Mouse (Mus musculus) midbrain, embryonic 12.5 days (tissue): Measurements from ENCODE around the gene Prrg4. TPM values are rescaled to one million over a fixed set of nuclear protein-coding genes. Genes with fewer than 3 reads are reported as not detected.
A peak's percentile ranks its signal among the peaks of the same experiment; 100 is the strongest.
"Not testable (repeated sequence)": the region's sequence is repeated elsewhere in the genome, so short reads cannot be mapped to it uniquely, and the experiment has no call there.

ENCODE experiments used
- ATAC-seq: fragments of 200-750 bp; cut with Nextera tagmentation; 2 replicates; pipeline ENCODE4 v1.8.0; 2017; ENCODE audit warnings: low read depth, moderate TSS enrichment, moderate library complexity; ENCODE audit not compliant: low FRiP score
- H3K27ac ChIP-seq: fragments of 300-500 bp; sonication (generic); replicated peaks from 2 replicates; pipeline ENCODE4 v1.5.1; 2016; ENCODE audit warnings: mild to moderate bottlenecking
- H3K27me3 ChIP-seq: fragments of 300-500 bp; sonication (generic); 2 replicates; pipeline ENCODE4 v1.6.1; 2016; ENCODE audit warnings: mild to moderate bottlenecking
- H3K36me3 ChIP-seq: fragments of 300-500 bp; sonication (generic); 2 replicates; pipeline ENCODE4 v1.6.1; 2016
- H3K4me1 ChIP-seq: fragments of 300-500 bp; sonication (generic); 2 replicates; pipeline ENCODE4 v1.6.1; 2016
- H3K4me2 ChIP-seq: fragments of 300-500 bp; sonication (generic); replicated peaks from 2 replicates; pipeline ENCODE4 v1.6.1; 2016; ENCODE audit warnings: mild to moderate bottlenecking, moderate library complexity
- H3K4me3 ChIP-seq: fragments of 300-500 bp; sonication (generic); 2 replicates; pipeline ENCODE4 v1.5.1; 2016; ENCODE audit warnings: mild to moderate bottlenecking
- H3K9ac ChIP-seq: fragments of 300-500 bp; sonication (generic); replicated peaks from 2 replicates; pipeline ENCODE4 v1.6.1; 2016; ENCODE audit warnings: mild to moderate bottlenecking, moderate library complexity
- H3K9me3 ChIP-seq: fragments of 300-500 bp; sonication (generic); 2 replicates; pipeline ENCODE4 v1.6.1; 2016; ENCODE audit warnings: mild to moderate bottlenecking
- WGBS: fragments of 180-500 bp; shearing (Covaris S2); methylation state at CpG from one replicate; pipeline ENCODE4 v1.1.7; 2016; 5-methylcytosine and 5-hydroxymethylcytosine counted together
- polyA plus RNA-seq: library from polyadenylated mRNA; unstranded; fragments of >200 nt; fragmentation: Nextera tagmentation; extraction: Ambion mirVana; gene quantifications from 2 replicates; pipeline ENCODE4 v1.2.1, GENCODE M21; 2016

Gene Prrg4
- 0.43 and 0.73 TPM in 2 replicates for polyA plus RNA-seq

DNA sequence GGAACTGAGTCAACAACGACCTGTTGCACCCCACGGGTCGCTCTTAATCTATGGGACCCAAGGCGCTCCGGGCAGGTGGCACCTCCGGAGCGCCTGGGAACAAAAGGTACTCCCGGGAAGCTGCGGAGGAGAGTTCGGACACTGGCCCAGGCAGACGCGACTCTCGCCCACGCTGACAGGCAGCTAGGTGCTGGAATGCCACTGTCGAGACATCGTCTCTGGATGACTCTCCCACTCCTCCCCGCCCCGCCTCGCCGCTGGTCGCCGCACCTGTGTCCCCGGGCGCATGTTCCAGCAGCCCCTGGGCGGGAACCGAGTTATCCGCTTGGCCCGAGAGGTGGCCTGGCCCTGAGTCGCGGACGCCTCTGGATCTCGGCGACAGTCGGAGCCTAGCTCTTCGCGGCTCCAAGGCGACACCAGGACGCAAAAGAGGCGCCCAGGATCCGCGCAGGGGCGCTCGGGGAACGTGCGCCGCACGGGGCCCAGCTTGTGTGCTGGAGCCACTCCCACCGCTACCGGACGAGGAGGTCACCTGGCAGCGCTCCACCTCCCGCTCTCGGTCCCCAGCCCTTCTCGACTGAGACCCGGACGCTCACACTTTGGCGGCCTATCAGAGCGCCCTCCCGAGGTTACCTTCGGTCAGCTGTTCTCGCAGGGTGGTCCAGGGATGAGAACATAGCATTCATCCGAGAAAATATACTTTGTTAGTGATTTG lies at the start of gene Prrg4:
TSS of gene Prrg4 (minus strand) at position 601 of the 715 bp plus-strand sequence.
- Histone ChIP-seq H3K9me3 (no peaks in the 10 kb centered on the region), H3K4me2 (peak within 1 kb of the TSS; percentile 98), H3K27ac (no peak within 1 kb of the TSS), H3K27me3 (peaks cover 30% of the 10 kb centered on the region), H3K36me3 (no peaks in the 10 kb centered on the region), H3K4me1 (peaks cover 9% of the 10 kb centered on the region; the same call in 1 of the 2 replicates), H3K4me3 (peak within 1 kb of the TSS; percentile 58), H3K9ac (peak within 1 kb of the TSS; percentile 60)
- ATAC-seq: peak; percentile 77
- WGBS: under 1% methylated on average over 60 of the region's 62 CpGs

DNA sequence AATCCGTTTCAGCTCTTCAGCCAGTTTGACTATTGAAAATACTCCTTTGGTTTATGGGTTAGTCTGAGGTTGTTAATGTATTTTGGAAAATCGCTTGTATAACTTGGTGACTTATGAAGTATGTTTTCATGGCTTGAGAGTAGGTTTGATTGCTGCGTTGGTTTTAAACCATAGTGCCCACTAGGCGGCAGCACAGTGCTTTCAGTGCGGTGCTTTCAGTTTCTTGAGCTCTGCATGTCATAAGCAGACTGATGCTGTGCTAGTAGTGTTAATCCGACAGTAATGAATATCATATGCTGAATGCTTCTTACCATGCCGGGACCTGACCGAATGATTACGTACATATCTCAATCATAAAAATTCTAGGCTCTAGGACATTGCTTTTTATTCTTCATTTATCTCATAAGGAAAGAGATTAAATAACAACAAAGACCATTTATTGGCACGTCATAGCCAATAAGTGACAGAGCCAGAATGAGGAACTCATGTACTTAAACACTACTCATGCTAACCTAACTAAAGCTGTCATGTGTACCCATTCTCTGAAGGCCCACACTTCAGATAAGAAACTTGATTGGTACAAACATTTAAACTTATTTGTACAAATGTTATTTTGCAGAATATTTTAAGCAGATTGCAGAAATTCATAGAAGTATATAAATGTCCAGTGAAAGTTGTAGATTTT lies 38.3 kb upstream of the Prrg4 start:
- H3K27me3 ChIP-seq: no peaks in the 10 kb centered on the region
- peak; percentile 75 for ATAC-seq
- H3K9ac ChIP-seq: no peak overlapping the region
- no peaks in the 10 kb centered on the region for H3K4me1 ChIP-seq
- H3K9me3 ChIP-seq: no peaks in the 10 kb centered on the region
- WGBS: 25% methylated on average over 10 of the region's 10 CpGs
- H3K36me3 ChIP-seq: no peaks in the 10 kb centered on the region
- H3K4me2 ChIP-seq: no peak overlapping the region
- no peak overlapping the region for H3K27ac ChIP-seq
- H3K4me3 ChIP-seq: no peak overlapping the region

DNA sequence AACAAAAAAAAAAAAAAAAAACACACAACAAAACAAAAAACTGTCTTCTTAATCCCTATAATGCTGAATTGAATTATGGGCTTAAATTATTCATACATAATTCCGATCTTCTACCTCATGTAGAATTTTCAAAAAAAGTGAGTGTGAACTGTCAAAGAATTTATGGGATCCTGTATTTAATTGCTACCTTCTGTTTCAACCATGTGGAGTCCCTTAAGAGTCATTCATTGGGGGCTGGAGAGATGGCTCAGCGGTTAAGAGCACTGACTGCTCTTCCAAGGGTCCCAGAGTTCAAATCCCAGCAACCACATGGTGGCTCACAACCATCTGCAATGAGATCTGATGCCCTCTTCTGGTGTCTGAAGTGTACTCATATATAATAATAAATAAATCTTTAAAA lies 37.7 kb upstream of the Prrg4 start:
- not testable (repeated sequence) for H3K9ac ChIP-seq, H3K4me2 ChIP-seq, H3K36me3 ChIP-seq, H3K9me3 ChIP-seq, H3K4me1 ChIP-seq, H3K27me3 ChIP-seq, ATAC-seq, H3K27ac ChIP-seq, H3K4me3 ChIP-seq
- WGBS: 69% methylated on average over 2 of the region's 2 CpGs

DNA sequence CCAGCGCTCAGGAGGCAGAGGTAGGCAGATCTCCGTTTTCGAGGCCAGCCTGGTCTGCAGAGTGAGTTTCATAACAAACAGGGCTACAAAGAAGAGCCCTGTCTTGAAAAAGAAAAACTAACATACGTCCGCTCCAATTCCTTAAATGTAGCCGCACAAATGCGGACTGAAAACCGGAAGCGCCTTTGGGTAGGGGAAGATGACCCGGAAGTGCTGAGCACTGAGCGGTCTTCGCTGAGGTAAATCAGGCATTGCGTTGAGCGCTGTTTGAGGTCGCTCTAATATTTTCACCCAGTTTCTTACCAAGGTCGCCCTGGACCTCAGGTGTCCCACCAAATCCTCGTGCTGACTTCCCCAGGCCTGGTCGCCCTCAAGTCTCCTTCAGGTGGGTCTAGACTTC lies 36.4 kb upstream of the Prrg4 start:
- Histone ChIP-seq H3K36me3 (no peaks in the 10 kb centered on the region), H3K9me3 (no peaks in the 10 kb centered on the region), H3K27ac (no peak overlapping the region), H3K9ac (no peak overlapping the region), H3K27me3 (no peaks in the 10 kb centered on the region), H3K4me3 (no peak overlapping the region), H3K4me2 (no peak overlapping the region), H3K4me1 (no peaks in the 10 kb centered on the region)
- ATAC-seq: no peak
- WGBS: 91% methylated on average over 18 of the region's 18 CpGs

DNA sequence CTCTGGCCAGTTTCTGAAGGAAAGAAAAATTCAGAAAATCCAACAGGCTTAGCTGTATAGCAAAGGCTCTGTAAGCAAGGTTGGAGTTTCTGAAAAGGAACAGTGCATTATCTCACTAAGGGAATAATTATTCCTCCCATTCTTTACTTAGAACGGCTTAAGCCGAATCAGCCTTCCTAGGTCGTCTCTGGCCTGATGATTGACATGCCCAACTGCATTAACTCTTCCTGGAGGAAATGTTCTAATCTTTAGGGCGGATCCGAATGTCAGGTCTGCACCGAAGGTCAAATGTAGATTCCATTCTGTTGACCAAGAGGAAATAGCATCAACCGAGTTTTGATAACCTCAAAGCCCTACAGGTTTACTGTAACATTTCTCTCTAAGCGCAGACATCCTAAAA lies 29.1 kb upstream of the Prrg4 start:
- Histone ChIP-seq H3K27me3 (no peaks in the 10 kb centered on the region), H3K4me2 (no peak overlapping the region), H3K36me3 (no peaks in the 10 kb centered on the region), H3K27ac (no peak overlapping the region), H3K9ac (no peak overlapping the region), H3K4me1 (no peaks in the 10 kb centered on the region), H3K4me3 (no peak overlapping the region), H3K9me3 (no peaks in the 10 kb centered on the region)
- WGBS: 75% methylated on average over 8 of the region's 8 CpGs
- ATAC-seq: no peak

DNA sequence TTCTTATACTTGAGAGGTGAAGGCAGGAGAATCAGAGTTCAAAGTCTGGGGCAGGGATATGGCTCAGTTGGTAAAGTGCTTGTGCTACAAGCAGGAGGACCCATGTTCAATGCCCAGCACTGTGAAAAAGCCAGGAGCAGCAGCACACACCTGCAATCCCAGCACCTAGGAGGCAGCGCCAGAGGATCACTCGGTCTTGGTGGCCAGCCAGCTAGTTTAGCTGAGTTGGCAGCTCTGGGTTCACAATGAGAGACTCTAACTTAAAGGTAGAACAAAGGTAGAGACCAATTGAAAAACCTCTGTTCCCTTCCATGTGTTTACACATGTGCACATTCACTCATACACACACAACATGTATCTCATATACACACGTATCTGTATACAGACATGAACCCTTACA lies 19.4 kb upstream of the Prrg4 start:
- H3K9ac ChIP-seq: no peak overlapping the region
- ATAC-seq: no peak
- H3K9me3 ChIP-seq: no peaks in the 10 kb centered on the region
- H3K27ac ChIP-seq: no peak overlapping the region
- no peaks in the 10 kb centered on the region for H3K36me3 ChIP-seq
- H3K4me3 ChIP-seq: no peak overlapping the region
- H3K4me2 ChIP-seq: no peak overlapping the region
- H3K27me3 ChIP-seq: no peaks in the 10 kb centered on the region
- no peaks in the 10 kb centered on the region for H3K4me1 ChIP-seq
- 86% methylated on average over 3 of the region's 3 CpGs for WGBS

DNA sequence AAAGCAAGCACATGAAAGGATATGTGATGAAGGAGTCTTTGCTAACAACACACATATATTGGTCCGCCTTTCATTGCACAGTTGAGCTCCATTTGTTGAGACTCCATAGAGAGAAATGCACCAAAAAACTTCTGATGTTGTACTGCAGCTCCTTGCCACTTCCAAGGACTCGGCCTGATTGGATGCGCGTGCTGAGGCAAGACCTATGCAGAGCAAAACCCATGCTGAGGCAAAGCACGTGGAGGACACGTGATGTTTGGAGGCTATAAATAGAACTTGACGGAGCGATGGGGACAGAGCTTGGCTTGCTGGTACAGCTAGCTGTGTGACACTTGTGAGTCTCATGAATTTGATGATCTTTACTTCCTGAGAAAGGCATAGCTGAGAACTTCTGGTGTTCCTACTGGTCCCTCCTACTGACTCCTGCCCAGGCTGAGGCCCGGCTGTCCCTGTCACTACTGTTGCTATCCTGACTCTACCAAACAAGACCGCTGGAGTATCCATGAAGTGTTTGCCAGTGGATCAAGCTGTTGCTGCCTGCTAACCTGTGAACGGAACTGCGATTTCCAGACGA lies 17.7 kb upstream of the Prrg4 start, which contains the start of gene Ccdc73:
TSS of gene Ccdc73 (plus strand) at position 524 of the 574 bp plus-strand sequence.
- H3K9me3 ChIP-seq: no peaks in the 10 kb centered on the region
- H3K4me1 ChIP-seq: no peaks in the 10 kb centered on the region
- no peak within 1 kb of the TSS for H3K9ac ChIP-seq
- ATAC-seq: no peak
- H3K27ac ChIP-seq: no peak within 1 kb of the TSS
- 92% methylated on average over 13 of the region's 13 CpGs for WGBS
- H3K4me3 ChIP-seq: no peak within 1 kb of the TSS
- no peaks in the 10 kb centered on the region for H3K27me3 ChIP-seq
- no peak within 1 kb of the TSS for H3K4me2 ChIP-seq
- no peaks in the 10 kb centered on the region for H3K36me3 ChIP-seq

DNA sequence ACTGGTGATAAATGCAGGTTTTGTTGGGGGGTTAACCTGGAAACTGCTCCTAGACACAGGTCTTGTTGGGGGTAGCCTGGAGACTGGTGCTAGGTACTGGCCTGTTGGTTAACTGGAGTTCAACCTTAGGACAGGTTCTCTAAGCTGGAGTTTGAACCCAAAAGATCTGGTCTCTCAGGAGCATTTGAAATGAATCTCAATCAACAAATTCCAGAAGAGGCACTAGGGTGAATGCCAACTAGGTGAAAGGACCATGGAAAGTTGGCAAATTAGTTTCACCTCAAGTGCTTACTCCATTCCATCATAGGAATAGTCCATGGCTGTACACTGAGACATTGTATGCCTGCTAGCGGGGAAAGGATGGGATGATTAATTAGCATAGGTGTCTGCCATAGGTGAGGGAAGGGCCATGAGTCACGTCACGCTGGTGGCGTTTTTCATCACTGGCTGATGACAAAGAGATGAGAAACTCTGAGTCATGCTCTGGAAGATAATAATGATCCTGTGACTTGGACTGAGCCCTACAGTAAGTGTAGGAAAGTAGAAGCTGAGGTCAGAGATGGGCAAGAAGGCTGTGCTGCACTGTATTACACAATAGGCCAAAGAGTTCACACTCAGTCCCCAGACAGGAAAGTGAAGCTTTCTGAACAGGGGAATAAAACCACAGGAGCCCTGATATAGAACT lies 14.6 kb upstream of the Prrg4 start:
- ATAC-seq: no peak
- Histone ChIP-seq H3K4me3 (no peak overlapping the region), H3K4me1 (no peaks in the 10 kb centered on the region), H3K4me2 (no peak overlapping the region), H3K27ac (no peak overlapping the region), H3K9me3 (no peaks in the 10 kb centered on the region), H3K27me3 (no peaks in the 10 kb centered on the region), H3K9ac (no peak overlapping the region), H3K36me3 (no peaks in the 10 kb centered on the region)
- 90% methylated on average over 4 of the region's 4 CpGs for WGBS

DNA sequence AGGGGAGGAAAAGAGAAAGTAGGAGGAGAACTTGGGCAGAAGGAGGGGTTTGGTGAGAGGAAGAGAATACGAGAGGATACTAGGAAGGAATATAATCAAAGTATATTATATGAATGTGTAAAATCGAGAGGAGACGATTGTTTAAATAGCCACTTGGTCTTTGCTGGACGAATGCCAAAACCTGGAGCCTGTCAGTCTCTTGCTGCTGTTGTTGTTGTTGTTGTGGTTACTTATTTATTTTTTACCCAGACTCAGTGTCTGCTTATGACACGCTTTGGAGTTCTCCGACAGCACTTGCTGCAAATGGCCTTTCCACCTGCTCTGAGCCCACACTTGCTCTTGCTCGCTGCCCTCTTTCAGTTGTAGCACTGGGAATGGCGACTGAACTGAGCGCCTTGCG lies 10.8 kb upstream of the Prrg4 start:
- H3K9me3 ChIP-seq: no peaks in the 10 kb centered on the region; the same call in 1 of the 2 replicates
- H3K27ac ChIP-seq: no peak overlapping the region
- no peaks in the 10 kb centered on the region for H3K27me3 ChIP-seq
- ATAC-seq: no peak
- 87% methylated on average over 10 of the region's 10 CpGs for WGBS
- no peak overlapping the region for H3K9ac ChIP-seq
- no peak overlapping the region for H3K4me2 ChIP-seq
- H3K4me1 ChIP-seq: no peaks in the 10 kb centered on the region
- H3K36me3 ChIP-seq: no peaks in the 10 kb centered on the region
- no peak overlapping the region for H3K4me3 ChIP-seq

DNA sequence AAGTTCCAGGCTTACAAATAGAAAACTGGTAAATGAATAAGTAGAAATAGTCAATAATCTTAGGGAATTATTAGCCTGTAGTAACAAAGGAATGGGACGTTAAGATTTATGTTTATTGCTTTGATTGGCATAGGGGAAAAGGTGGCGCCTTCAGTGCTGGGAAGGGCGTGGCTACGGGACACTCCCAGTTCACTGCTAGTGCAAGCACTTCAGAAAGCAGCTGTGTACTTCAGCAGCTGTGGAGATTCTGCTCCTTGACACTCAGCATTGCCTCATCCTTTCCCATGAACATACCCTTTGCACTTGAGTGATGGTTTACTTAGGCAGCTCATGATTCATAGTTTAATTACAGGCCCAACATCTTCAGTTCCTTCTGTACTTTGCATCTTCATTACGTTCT lies 9.4 kb upstream of the Prrg4 start:
- no peaks in the 10 kb centered on the region for H3K4me1 ChIP-seq
- 82% methylated on average over 5 of the region's 5 CpGs for WGBS
- ATAC-seq: no peak

DNA sequence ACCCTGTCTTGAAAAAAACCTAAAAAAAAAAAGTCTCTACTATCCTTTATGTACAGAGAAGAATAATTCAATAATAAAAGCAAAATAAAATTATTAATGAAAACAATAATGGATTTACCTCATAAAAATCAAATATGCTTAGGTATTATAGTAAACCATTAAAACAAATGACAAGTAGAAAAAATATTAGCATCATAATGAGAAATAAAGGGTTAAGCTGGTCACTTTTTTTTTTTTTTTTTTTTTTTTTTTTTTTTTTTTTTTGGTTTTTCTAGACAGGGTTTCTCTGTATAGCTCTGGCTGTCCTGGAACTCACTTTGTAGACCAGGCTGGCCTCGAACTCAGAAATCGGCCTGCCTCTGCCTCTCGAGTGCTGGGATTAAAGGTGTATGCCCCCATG lies 8.4 kb upstream of the Prrg4 start:
- not testable (repeated sequence) for H3K27me3 ChIP-seq, H3K27ac ChIP-seq, H3K36me3 ChIP-seq, ATAC-seq, H3K9ac ChIP-seq, H3K4me3 ChIP-seq, H3K4me1 ChIP-seq, H3K4me2 ChIP-seq, H3K9me3 ChIP-seq
- 91% methylated on average over 3 of the region's 3 CpGs for WGBS

More for the DNA sequence above, 9.4 kb upstream of the Prrg4 start:
- no peaks in the 10 kb centered on the region for H3K27me3 ChIP-seq
- H3K4me3 ChIP-seq: no peak overlapping the region
- H3K9me3 ChIP-seq: no peaks in the 10 kb centered on the region; the same call in 1 of the 2 replicates
- H3K4me2 ChIP-seq: no peak overlapping the region
- H3K36me3 ChIP-seq: no peaks in the 10 kb centered on the region
- no peak overlapping the region for H3K27ac ChIP-seq
- no peak overlapping the region for H3K9ac ChIP-seq

DNA sequence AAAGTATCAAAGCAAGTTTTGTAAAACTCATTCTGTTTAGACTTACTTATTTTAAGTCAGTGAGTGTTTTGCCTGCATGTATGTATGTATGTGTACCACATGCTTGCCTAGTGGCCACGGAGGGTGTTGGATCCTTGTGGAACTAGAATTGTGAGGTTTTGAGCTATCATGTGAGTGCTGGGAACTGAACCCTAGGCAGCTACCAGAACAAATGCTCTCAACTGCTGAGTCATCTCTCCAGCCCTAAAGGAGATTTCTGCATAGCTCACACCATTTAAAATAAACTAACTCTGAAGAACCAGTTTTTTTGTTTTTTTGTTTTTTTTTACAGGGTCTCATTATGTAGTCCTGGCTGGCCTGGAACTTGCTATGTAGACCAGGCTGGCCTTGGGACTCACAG lies 6.5 kb upstream of the Prrg4 start:
- WGBS: 50% methylated on average over 1 of the region's 1 CpGs
- no peak for ATAC-seq
- H3K4me1 ChIP-seq: no peaks in the 10 kb centered on the region

More for the DNA sequence above, 6.5 kb upstream of the Prrg4 start:
- H3K4me2 ChIP-seq: no peak overlapping the region
- H3K9me3 ChIP-seq: no peaks in the 10 kb centered on the region; the same call in 1 of the 2 replicates
- 0 out of 2 replicates have a peak, but pooled peaks cover under 1% of the 10 kb centered on the region for H3K27me3 ChIP-seq
- H3K27ac ChIP-seq: no peak overlapping the region
- H3K36me3 ChIP-seq: no peaks in the 10 kb centered on the region
- H3K9ac ChIP-seq: no peak overlapping the region
- no peak overlapping the region for H3K4me3 ChIP-seq
